Mouse (Mus musculus) G1E (cell line): ENCODE measurements around the gene Haus2. TPM values are rescaled to one million over a fixed set of nuclear protein-coding genes. Genes with fewer than 3 reads are reported as not detected.

Experiments used
- ATAC-seq: 2 replicates; pipeline ENCODE4 v1.8.0; 2016; ENCODE audit warnings: mild to moderate bottlenecking; ENCODE audit not compliant: insufficient number of reproducible peaks, poor library complexity, low FRiP score, severe bottlenecking; ENCODE audit errors: extremely low read depth
- DNase-seq: peaks from one replicate; pipeline ENCODE4 v3.0.0; 2012; ENCODE audit warnings: low spot score
- H3K27me3 ChIP-seq: 2 replicates; pipeline ENCODE4 v1.6.1; 2012; ENCODE audit warnings: mild to moderate bottlenecking, low read length, inconsistent platforms; ENCODE audit not compliant: insufficient read depth
- H3K36me3 ChIP-seq: replicated peaks from 2 replicates; pipeline ENCODE3; 2012; ENCODE audit warnings: mild to moderate bottlenecking, inconsistent platforms
- H3K4me1 ChIP-seq: 2 replicates; pipeline ENCODE4 v1.6.1; 2012; ENCODE audit warnings: low read depth, low read length, inconsistent platforms, mixed read lengths; ENCODE audit not compliant: insufficient read depth
- H3K4me3 ChIP-seq: 2 replicates; pipeline ENCODE4 v1.5.1; 2012; ENCODE audit warnings: low read depth, mild to moderate bottlenecking, inconsistent platforms, low read length, moderate library complexity, mixed read lengths
- H3K9me3 ChIP-seq: replicated peaks from 2 replicates; pipeline ENCODE4 v1.6.1; 2012; ENCODE audit warnings: inconsistent platforms
- CTCF ChIP-seq: IDR thresholded peaks from 2 replicates; pipeline ENCODE4 v1.5.1; 2012; ENCODE audit warnings: low read depth, low read length, inconsistent platforms, mixed read lengths
- GATA1 ChIP-seq: IDR thresholded peaks from 2 replicates; pipeline ENCODE4 v1.6.1; 2012; ENCODE audit warnings: borderline replicate concordance, low read length, inconsistent platforms, mixed read lengths
- GATA2 ChIP-seq: IDR thresholded peaks from 2 replicates; pipeline ENCODE4 v1.6.1; 2012; ENCODE audit warnings: low read depth, low read length, inconsistent platforms, borderline replicate concordance
- POLR2AphosphoS5 ChIP-seq: IDR thresholded peaks from 2 replicates; pipeline ENCODE4 v1.6.1; 2012; ENCODE audit warnings: low read depth, low read length, inconsistent platforms; ENCODE audit not compliant: insufficient replicate concordance
- TAL1 ChIP-seq: conservative IDR thresholded peaks from 2 replicates; pipeline ENCODE4 v1.6.1; 2012; ENCODE audit warnings: low read depth, low read length, inconsistent platforms, mixed read lengths
- polyA plus RNA-seq: library from polyadenylated mRNA; stranded (reverse); fragments of >175 nt; gene quantifications from 2 replicates; pipeline ENCODE4 v1.2.3, GENCODE M21; 2012
- total RNA-seq, 2 experiments: library from RNA; stranded (forward) in 1 of 2; stranded (reverse) in 1 of 2; fragments of 200-1000 nt in 1 of 2; fragments of >200 nt in 1 of 2; fragmentation: Nextera tagmentation in 1 of 2; gene quantifications; 2 replicates each; pipeline ENCODE4 v1.2.3; 2014 to 2017

Gene Haus2
- total and polyA plus RNA-seq, 3 experiments = 3.2 to 30.5 (median 14.6) TPM

GRCm38 (mm10) chr2:120606021-120606690 is 3.0 kb upstream of the Haus2 start:
- Histone ChIP-seq H3K4me1 (peaks cover 23% of the 10 kb centered on the region), H3K9me3 (no peaks in the 10 kb centered on the region), H3K36me3 (peaks cover 50% of the 10 kb centered on the region), H3K27me3 (no peaks in the 10 kb centered on the region), H3K4me3 (no peak overlapping the region)
- peak; percentile 11; the same call in 1 of the 2 replicates for TF ChIP-seq CTCF
- no peak for TF ChIP-seq POLR2AphosphoS5
- no peak for DNase-seq
- no peak for ATAC-seq

GRCm38 (mm10) chr2:120616279-120617163 is 7.3 kb downstream of the Haus2 start:
- H3K36me3 ChIP-seq = peaks cover 74% of the 10 kb centered on the region
- no peak for DNase-seq
- no peaks in the 10 kb centered on the region for H3K9me3 ChIP-seq
- no peaks in the 10 kb centered on the region for H3K27me3 ChIP-seq
- no peaks in the 10 kb centered on the region; the same call in 1 of the 2 replicates for H3K4me1 ChIP-seq
- no peak overlapping the region for H3K4me3 ChIP-seq
- no peak for ATAC-seq
- no peak for TF ChIP-seq GATA2
- no peak for TF ChIP-seq CTCF
- no peak for TF ChIP-seq TAL1
- TF ChIP-seq GATA1 = no peak

GRCm38 (mm10) chr2:120619538-120619937 is 10.4 kb downstream of the Haus2 start:
- H3K36me3 ChIP-seq = peaks cover 49% of the 10 kb centered on the region
- TF ChIP-seq GATA2 = no peak
- no peak for TF ChIP-seq CTCF
- TF ChIP-seq POLR2AphosphoS5 = no peak
- no peak for TF ChIP-seq TAL1
- no peak for TF ChIP-seq GATA1
- no peak overlapping the region for H3K4me3 ChIP-seq
- H3K27me3 ChIP-seq = no peaks in the 10 kb centered on the region
- no peaks in the 10 kb centered on the region; the same call in 1 of the 2 replicates for H3K4me1 ChIP-seq
- ATAC-seq = no peak
- no peaks in the 10 kb centered on the region for H3K9me3 ChIP-seq
- DNase-seq = no peak

- ATAC-seq (no peak), DNase-seq (no peak)
- Histone ChIP-seq H3K27me3 (no peaks in the 10 kb centered on the region), H3K4me3 (no peak overlapping the region), H3K4me1 (peaks cover 5% of the 10 kb centered on the region; the same call in 1 of the 2 replicates), H3K9me3 (no peaks in the 10 kb centered on the region), H3K36me3 (peaks cover 23% of the 10 kb centered on the region)
- TF ChIP-seq POLR2AphosphoS5 (no peak), CTCF (no peak), GATA1 (no peak), TAL1 (no peak), GATA2 (no peak)
These were observed 13.7 kb downstream of the Haus2 start for GRCm38 (mm10) chr2:120622920-120623319.

GRCm38 (mm10) chr2:120628076-120628865 is 19.1 kb downstream of the Haus2 start:
- Histone ChIP-seq H3K36me3 (no peaks in the 10 kb centered on the region), H3K4me1 (peaks cover 47% of the 10 kb centered on the region), H3K9me3 (no peaks in the 10 kb centered on the region), H3K4me3 (peak overlapping the region; percentile 74; the same call in 1 of the 2 replicates), H3K27me3 (peaks cover 4% of the 10 kb centered on the region)
- TF ChIP-seq GATA2 = no peak
- no peak for TF ChIP-seq TAL1
- no peak for TF ChIP-seq CTCF
- no peak for TF ChIP-seq GATA1
- TF ChIP-seq POLR2AphosphoS5 = no peak
- DNase-seq (no peak), ATAC-seq (no peak)
